Mouse (Mus musculus) E14TG2a.4 (cell line): Measurements from ENCODE around the gene Bmpr1b.

Experiments
- CTCF ChIP-seq: conservative IDR thresholded peaks from 2 replicates; pipeline ENCODE4 v1.5.1; 2014; ENCODE audit warnings: low read length
- NANOG ChIP-seq: IDR thresholded peaks from 2 replicates; pipeline ENCODE4 v1.6.1; 2014; ENCODE audit warnings: borderline replicate concordance, low read length, mixed read lengths
- POU5F1 ChIP-seq: IDR thresholded peaks from 2 replicates; pipeline ENCODE4 v1.6.1; 2014; ENCODE audit warnings: low read length, borderline replicate concordance

- TF ChIP-seq CTCF, result no peak
- TF ChIP-seq POU5F1, result no peak
- TF ChIP-seq NANOG, result no peak
Observed at GRCm38 (mm10) chr3:142186551-142186950, 17.3 kb upstream of the Bmpr1b start.
